Mouse (Mus musculus) hindbrain, embryonic 11.5 days (tissue): ENCODE measurements at regions not wholly inside any gene's neighbourhood (a gene's known extent, or its start where the extent isn't known, plus 50 kb on each side); places are given as distances from the start of the nearest gene placed in this dataset.

Experiments used
- ATAC-seq: fragments of 200-750 bp; cut with Nextera tagmentation; 2 replicates; pipeline ENCODE4 v1.8.0; 2017; ENCODE audit warnings: mild to moderate bottlenecking, moderate TSS enrichment, moderate library complexity; ENCODE audit not compliant: low FRiP score
- DNase-seq: peaks from one replicate; pipeline ENCODE4 v3.0.0-alpha.2; 2015; ENCODE audit warnings: low spot score
- H3K27ac ChIP-seq: fragments of 300-500 bp; sonication (generic); 2 replicates; pipeline ENCODE4 v1.5.1; 2014; ENCODE audit warnings: mild to moderate bottlenecking, low read depth, low read length
- H3K27me3 ChIP-seq: fragments of 300-500 bp; sonication (generic); 2 replicates; pipeline ENCODE4 v1.6.1; 2014; ENCODE audit warnings: mild to moderate bottlenecking, low read length, moderate library complexity, mixed read lengths; ENCODE audit not compliant: control insufficient read depth, insufficient read depth
- H3K36me3 ChIP-seq: fragments of 300-500 bp; sonication (generic); 2 replicates; pipeline ENCODE4 v1.6.1; 2014; ENCODE audit warnings: mild to moderate bottlenecking, low read length, moderate library complexity, mixed read lengths; ENCODE audit not compliant: control insufficient read depth, insufficient read depth
- H3K4me1 ChIP-seq: fragments of 300-500 bp; sonication (generic); replicated peaks from 2 replicates; pipeline ENCODE4 v1.6.1; 2014; ENCODE audit warnings: low read length, mixed read lengths; ENCODE audit not compliant: control insufficient read depth, insufficient read depth
- H3K4me2 ChIP-seq: fragments of 300-500 bp; sonication (generic); replicated peaks from 2 replicates; pipeline ENCODE4 v1.6.1; 2014; ENCODE audit warnings: mild to moderate bottlenecking, low read depth, low read length
- H3K4me3 ChIP-seq: fragments of 300-500 bp; sonication (generic); 2 replicates; pipeline ENCODE4 v1.5.1; 2014; ENCODE audit warnings: low read depth, low read length
- H3K9ac ChIP-seq: fragments of 300-500 bp; sonication (generic); 2 replicates; pipeline ENCODE4 v1.6.1; 2014; ENCODE audit warnings: low read depth, low read length
- H3K9me3 ChIP-seq: fragments of 300-500 bp; sonication (generic); 2 replicates; pipeline ENCODE4 v1.6.1; 2016; ENCODE audit warnings: low read length; ENCODE audit not compliant: control insufficient read depth
- WGBS: fragments of 180-500 bp; shearing (Covaris S2); extraction: QIAGEN DNeasy Blood & Tissue Kit; methylation state at CpG from one replicate; pipeline ENCODE4 v1.1.7; 2014; 5-methylcytosine and 5-hydroxymethylcytosine counted together

- no peak overlapping the region for H3K9ac ChIP-seq
- H3K4me1 ChIP-seq: no peaks in the 10 kb centered on the region
- H3K4me2 ChIP-seq: no peak overlapping the region
- no peak overlapping the region for H3K27ac ChIP-seq
- 89% methylated on average over 5 of the region's 5 CpGs for WGBS
- no peaks in the 10 kb centered on the region for H3K27me3 ChIP-seq
- ATAC-seq (no peak), DNase-seq (no peak)
- H3K9me3 ChIP-seq: no peaks in the 10 kb centered on the region
- H3K4me3 ChIP-seq: no peak overlapping the region
- no peaks in the 10 kb centered on the region for H3K36me3 ChIP-seq
These were observed 230.4 kb upstream of the Marcks start for GRCm38 (mm10) chr10:37368997-37369679.

- Histone ChIP-seq H3K27me3 (no peaks in the 10 kb centered on the region), H3K9ac (no peak overlapping the region), H3K4me2 (no peak overlapping the region), H3K27ac (no peak overlapping the region), H3K9me3 (no peaks in the 10 kb centered on the region), H3K4me1 (no peaks in the 10 kb centered on the region), H3K36me3 (no peaks in the 10 kb centered on the region), H3K4me3 (no peak overlapping the region)
- 96% methylated on average over 4 of the region's 4 CpGs for WGBS
- ATAC-seq (no peak), DNase-seq (no peak)
These were observed 229.1 kb upstream of the Marcks start for GRCm38 (mm10) chr10:37367796-37368195.

GRCm38 (mm10) chr10:37364506-37364905 is 225.8 kb upstream of the Marcks start:
- WGBS: 52% methylated on average over 4 of the region's 4 CpGs
- DNase-seq (no peak), ATAC-seq (no peak)
- H3K4me1 ChIP-seq: no peaks in the 10 kb centered on the region
- no peak overlapping the region for H3K4me2 ChIP-seq
- H3K36me3 ChIP-seq: no peaks in the 10 kb centered on the region
- no peak overlapping the region for H3K9ac ChIP-seq
- H3K27me3 ChIP-seq: no peaks in the 10 kb centered on the region
- H3K9me3 ChIP-seq: no peaks in the 10 kb centered on the region
- H3K4me3 ChIP-seq: no peak overlapping the region
- no peak overlapping the region for H3K27ac ChIP-seq

- no peak for DNase-seq
- Histone ChIP-seq H3K4me3 (no peak overlapping the region), H3K27me3 (no peaks in the 10 kb centered on the region), H3K4me2 (no peak overlapping the region), H3K27ac (no peak overlapping the region), H3K36me3 (no peaks in the 10 kb centered on the region), H3K9ac (no peak overlapping the region), H3K9me3 (no peaks in the 10 kb centered on the region), H3K4me1 (no peaks in the 10 kb centered on the region)
- ATAC-seq: no peak
- 91% methylated on average over 3 of the region's 3 CpGs for WGBS
These were observed 222.3 kb upstream of the Marcks start for GRCm38 (mm10) chr10:37360985-37361384.

GRCm38 (mm10) chr10:37358900-37359299 is 220.2 kb upstream of the Marcks start:
- Histone ChIP-seq H3K4me2 (no peak overlapping the region), H3K27me3 (no peaks in the 10 kb centered on the region), H3K9me3 (no peaks in the 10 kb centered on the region), H3K36me3 (no peaks in the 10 kb centered on the region), H3K4me1 (no peaks in the 10 kb centered on the region), H3K9ac (no peak overlapping the region), H3K27ac (no peak overlapping the region), H3K4me3 (no peak overlapping the region)
- DNase-seq: no peak
- ATAC-seq: no peak

- DNase-seq (no peak), ATAC-seq (no peak)
- Histone ChIP-seq H3K36me3 (no peaks in the 10 kb centered on the region), H3K4me3 (no peak overlapping the region), H3K9ac (no peak overlapping the region), H3K4me1 (no peaks in the 10 kb centered on the region), H3K4me2 (no peak overlapping the region), H3K27ac (no peak overlapping the region), H3K27me3 (no peaks in the 10 kb centered on the region), H3K9me3 (no peaks in the 10 kb centered on the region)
- 58% methylated on average over 5 of the region's 5 CpGs for WGBS
These were observed 219.6 kb upstream of the Marcks start for GRCm38 (mm10) chr10:37358334-37358733.

- DNase-seq: peak; percentile 16
- Histone ChIP-seq H3K4me1 (no peaks in the 10 kb centered on the region), H3K9ac (no peak overlapping the region), H3K4me3 (no peak overlapping the region), H3K36me3 (no peaks in the 10 kb centered on the region), H3K4me2 (no peak overlapping the region), H3K9me3 (no peaks in the 10 kb centered on the region), H3K27me3 (no peaks in the 10 kb centered on the region), H3K27ac (no peak overlapping the region)
- ATAC-seq: peak; percentile 61; the same call in 1 of the 2 replicates
- 76% methylated on average over 6 of the region's 6 CpGs for WGBS
These were observed 218.8 kb upstream of the Marcks start for GRCm38 (mm10) chr10:37357304-37358060.

- Histone ChIP-seq H3K27ac (no peak overlapping the region), H3K4me2 (no peak overlapping the region), H3K4me3 (no peak overlapping the region), H3K9me3 (no peaks in the 10 kb centered on the region), H3K27me3 (no peaks in the 10 kb centered on the region), H3K9ac (no peak overlapping the region), H3K36me3 (no peaks in the 10 kb centered on the region), H3K4me1 (no peaks in the 10 kb centered on the region)
- DNase-seq: no peak
- no peak for ATAC-seq
- WGBS: 91% methylated on average over 1 of the region's 1 CpGs
These were observed 210.5 kb upstream of the Marcks start for GRCm38 (mm10) chr10:37349261-37349660.

- Histone ChIP-seq H3K27ac (no peak overlapping the region), H3K9me3 (no peaks in the 10 kb centered on the region), H3K4me3 (no peak overlapping the region), H3K4me1 (no peaks in the 10 kb centered on the region), H3K4me2 (no peak overlapping the region), H3K36me3 (no peaks in the 10 kb centered on the region), H3K27me3 (no peaks in the 10 kb centered on the region), H3K9ac (no peak overlapping the region)
- no peak for DNase-seq
- ATAC-seq: no peak
- 55% methylated on average over 3 of the region's 3 CpGs for WGBS
These were observed 209.7 kb upstream of the Marcks start for GRCm38 (mm10) chr10:37348416-37348815.
